Mouse (Mus musculus) bone marrow macrophage, adult 2 months (primary cell): Measurements from ENCODE around the gene Pomc. TPM values are rescaled to one million over a fixed set of nuclear protein-coding genes. Genes with fewer than 3 reads are reported as not detected.

Experiments
- H3K27ac ChIP-seq: 2 replicates; pipeline ENCODE4 v1.5.1; 2012; ENCODE audit warnings: low read depth, low read length; ENCODE audit not compliant: insufficient read depth
- H3K4me1 ChIP-seq: 2 replicates; pipeline ENCODE4 v1.6.1; 2012; ENCODE audit warnings: low read length; ENCODE audit not compliant: control insufficient read depth, insufficient read depth
- H3K4me3 ChIP-seq: 2 replicates; pipeline ENCODE4 v1.5.1; 2012; ENCODE audit warnings: mild to moderate bottlenecking, low read length, moderate library complexity; ENCODE audit not compliant: insufficient read depth
- CTCF ChIP-seq: IDR thresholded peaks from 2 replicates; pipeline ENCODE4 v1.5.1; 2012; ENCODE audit warnings: low read depth, mild to moderate bottlenecking, low read length, moderate library complexity
- POLR2A ChIP-seq: IDR thresholded peaks from 2 replicates; pipeline ENCODE4 v1.6.1; 2012; ENCODE audit warnings: mild to moderate bottlenecking, low read depth, low read length, borderline replicate concordance
- polyA plus RNA-seq: library from polyadenylated mRNA; stranded (reverse); fragments of >200 nt; gene quantifications from 2 replicates; pipeline ENCODE4 v1.2.4, GENCODE M21; 2012; ENCODE audit not compliant: missing spikeins, insufficient read depth, insufficient read length

Gene Pomc
- not detected in 2 replicates for polyA plus RNA-seq

DNA sequence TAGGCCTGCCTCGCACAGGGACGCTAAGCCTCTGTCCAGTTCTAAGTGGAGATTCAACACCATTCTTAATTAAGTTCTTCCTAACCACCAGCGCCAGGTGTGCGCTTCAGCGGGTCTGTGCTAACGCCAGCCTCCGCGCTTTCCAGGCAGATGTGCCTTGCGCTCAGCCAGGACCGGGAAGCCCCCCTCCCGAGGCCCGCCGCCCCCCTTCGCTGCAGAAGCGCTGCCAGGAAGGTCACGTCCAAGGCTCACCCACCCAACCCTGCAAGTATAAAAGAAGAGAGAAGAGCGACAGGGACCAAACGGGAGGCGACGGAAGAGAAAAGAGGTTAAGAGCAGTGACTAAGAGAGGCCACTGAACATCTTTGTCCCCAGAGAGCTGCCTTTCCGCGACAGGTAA lies at the start of gene Pomc:
Gene Pomc, plus strand, starts transcription at position 301 of the 400 bp plus-strand sequence.
- H3K4me3 ChIP-seq: no peak within 1 kb of the TSS
- no peak within 1 kb of the TSS for H3K27ac ChIP-seq
- H3K4me1 ChIP-seq: peaks cover 3% of the 10 kb centered on the region
- TF ChIP-seq POLR2A: no peak
- no peak for TF ChIP-seq CTCF

DNA sequence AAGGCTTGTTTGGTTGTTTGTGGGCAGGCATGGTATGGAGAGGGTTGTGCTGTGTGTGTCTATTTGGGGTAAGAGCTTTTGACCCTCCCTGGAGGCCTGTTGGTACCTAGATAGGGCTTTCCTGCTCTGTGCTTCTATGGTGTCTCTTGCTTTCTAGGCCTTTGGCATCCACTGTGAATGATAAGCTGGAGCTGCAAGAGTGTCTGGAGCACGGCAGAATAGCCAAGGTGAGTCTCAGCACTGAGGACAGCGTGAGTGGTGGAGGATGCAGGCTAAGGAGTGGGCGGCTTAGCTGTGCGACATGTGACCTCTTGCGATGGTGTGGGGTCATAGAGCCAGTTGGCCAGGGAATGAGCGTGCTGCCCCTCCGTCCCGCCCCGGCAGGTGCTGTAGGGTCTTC lies 49.3 kb upstream of the Pomc start:
- H3K4me3 ChIP-seq: no peak overlapping the region
- TF ChIP-seq CTCF (no peak), POLR2A (no peak)
- H3K27ac ChIP-seq: no peak overlapping the region
- peaks cover 14% of the 10 kb centered on the region for H3K4me1 ChIP-seq

DNA sequence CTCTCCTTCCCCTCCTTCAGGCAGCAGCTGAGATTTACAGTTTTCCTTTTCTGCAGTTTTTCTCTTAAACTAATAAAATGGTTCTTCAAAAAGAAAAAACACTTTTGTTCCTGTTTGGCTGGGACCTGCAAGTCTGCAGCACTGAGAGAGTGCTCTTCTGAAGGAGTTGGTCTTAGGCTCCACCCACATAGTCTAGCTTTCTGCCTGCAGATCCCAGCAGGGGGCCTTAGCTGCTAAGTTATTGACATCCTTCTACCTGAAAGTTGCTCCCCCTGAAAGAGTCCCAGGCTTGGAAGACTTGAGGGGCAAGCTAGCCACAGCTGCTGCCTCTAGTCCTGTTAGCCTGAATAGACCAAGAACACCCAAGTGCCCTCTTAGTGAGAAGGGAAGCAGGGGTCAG lies 48.4 kb upstream of the Pomc start:
- H3K4me1 ChIP-seq: peaks cover 14% of the 10 kb centered on the region
- no peak overlapping the region for H3K27ac ChIP-seq
- H3K4me3 ChIP-seq: no peak overlapping the region
- TF ChIP-seq CTCF (no peak), POLR2A (no peak)

DNA sequence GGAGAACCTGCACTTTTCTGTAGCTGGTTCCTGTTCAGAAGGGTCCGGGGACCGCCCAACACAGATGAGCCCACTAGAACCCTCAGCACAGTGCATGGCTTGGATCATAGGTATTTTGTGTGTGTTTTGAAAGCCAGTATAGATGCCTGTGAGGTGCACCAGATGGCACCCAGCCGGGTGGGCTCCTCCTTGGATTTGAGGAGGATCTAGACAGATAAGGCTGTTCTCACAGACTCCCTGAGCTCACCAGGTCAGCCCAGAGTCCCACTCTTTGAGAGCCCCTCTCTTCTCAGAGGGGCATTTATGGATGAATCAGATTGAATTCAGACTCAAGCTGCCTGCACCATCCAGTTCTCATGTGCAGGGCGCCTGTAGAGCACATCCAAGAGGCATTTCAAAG lies 47.7 kb upstream of the Pomc start:
- H3K27ac ChIP-seq: no peak overlapping the region
- TF ChIP-seq CTCF (no peak), POLR2A (no peak)
- no peak overlapping the region for H3K4me3 ChIP-seq
- H3K4me1 ChIP-seq: peaks cover 14% of the 10 kb centered on the region

DNA sequence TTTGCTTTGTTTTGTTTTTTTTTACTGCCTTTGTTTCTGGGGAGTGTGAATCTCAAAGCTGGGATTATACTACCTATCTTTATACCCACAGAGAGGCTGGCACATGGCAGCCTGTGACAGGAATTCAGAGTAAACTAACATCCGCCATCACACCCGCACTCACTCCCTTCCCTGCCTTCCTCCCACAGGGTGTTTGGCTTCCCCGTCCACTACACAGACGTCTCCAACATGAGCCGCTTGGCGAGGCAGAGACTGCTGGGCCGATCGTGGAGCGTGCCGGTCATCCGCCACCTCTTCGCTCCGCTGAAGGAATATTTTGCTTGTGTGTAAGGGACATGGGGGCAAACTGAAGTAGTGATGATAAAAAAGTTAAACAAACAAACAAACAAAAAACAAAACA lies 47.3 kb upstream of the Pomc start:
- Histone ChIP-seq H3K27ac (no peak overlapping the region), H3K4me1 (peaks cover 14% of the 10 kb centered on the region), H3K4me3 (no peak overlapping the region)
- no peak for TF ChIP-seq POLR2A
- no peak for TF ChIP-seq CTCF

DNA sequence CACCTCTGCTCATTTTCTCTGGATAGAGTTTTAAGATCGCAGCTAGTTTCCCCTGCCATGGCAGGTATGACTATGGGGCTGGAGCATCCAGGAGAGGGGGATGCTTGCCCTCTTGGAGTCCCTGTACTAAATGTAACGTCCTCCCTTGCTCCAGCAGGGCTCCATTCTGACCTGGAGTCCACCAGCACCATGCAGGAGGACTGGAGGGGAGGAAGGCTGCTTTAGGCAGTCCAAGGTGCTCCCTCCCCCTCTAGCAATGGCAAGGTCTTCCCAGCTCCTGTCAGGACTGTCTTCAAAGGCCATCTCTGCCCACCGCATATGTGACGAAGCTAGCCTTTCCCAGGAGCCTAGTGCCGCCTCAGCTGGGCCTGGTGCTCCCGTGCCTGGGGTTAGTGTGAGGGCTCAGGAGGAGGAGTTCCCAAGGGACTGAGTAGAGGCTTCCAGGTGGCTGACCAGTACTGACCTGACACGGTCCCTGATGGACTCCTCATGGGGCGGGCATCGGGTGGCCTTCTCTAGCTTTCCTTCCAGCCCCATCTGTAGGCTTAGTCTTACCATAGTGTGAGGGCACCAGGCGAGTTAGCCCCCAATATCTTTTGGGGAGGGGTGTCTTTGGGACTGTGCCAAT lies 44.2 kb upstream of the Pomc start:
- H3K4me1 ChIP-seq: peaks cover 5% of the 10 kb centered on the region
- H3K4me3 ChIP-seq: no peak overlapping the region
- no peak overlapping the region for H3K27ac ChIP-seq
- TF ChIP-seq POLR2A: no peak
- TF ChIP-seq CTCF: no peak

DNA sequence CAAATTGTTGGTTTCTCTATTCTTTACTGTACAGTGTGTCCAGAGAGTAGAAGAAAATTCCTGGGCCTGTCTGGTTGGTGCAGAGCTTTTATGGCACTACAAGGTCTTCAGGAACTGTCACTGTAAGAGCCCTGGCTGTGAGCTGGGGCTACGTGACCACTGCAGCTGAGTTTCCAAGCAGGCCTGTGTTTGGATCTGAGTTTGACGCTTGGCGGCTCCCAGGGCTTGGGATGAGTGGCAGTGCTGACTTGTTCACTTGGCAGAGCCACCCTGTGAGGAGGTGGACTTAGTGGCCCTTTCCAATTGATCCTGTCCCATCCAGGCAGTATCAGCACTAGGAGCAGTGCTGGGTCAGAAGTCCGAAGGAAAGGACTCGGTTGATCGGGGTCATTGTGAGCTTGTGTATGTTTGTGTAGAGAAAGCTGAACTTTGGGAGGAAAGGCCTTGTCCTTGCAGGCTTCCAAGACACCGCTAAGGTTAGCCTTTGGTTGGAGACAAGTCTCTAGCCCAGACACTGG lies 42.9 kb upstream of the Pomc start:
- Histone ChIP-seq H3K27ac (no peak overlapping the region), H3K4me3 (no peak overlapping the region), H3K4me1 (no peaks in the 10 kb centered on the region)
- TF ChIP-seq POLR2A (no peak), CTCF (no peak)

DNA sequence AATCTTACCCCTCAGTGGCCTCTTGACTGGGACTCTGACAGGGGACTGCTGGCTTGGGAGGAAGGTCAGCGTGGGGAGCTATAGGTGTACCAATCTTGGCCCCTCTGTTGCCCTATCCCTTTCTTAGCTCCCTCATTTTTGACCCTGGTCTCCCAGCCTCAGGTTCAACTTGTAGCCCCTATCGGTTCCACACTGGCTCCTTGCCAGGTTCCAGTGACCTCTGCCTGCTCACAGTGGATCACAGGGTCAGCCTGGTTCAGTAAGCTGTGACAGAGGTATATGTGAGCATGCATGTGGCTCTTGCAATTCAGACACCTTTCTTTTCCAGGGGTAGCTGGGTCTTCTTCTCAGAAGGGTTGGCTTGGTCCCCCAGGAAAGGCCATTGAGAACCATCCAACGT lies 38.9 kb upstream of the Pomc start:
- no peak for TF ChIP-seq POLR2A
- no peak for TF ChIP-seq CTCF
- Histone ChIP-seq H3K4me3 (no peak overlapping the region), H3K4me1 (no peaks in the 10 kb centered on the region), H3K27ac (no peak overlapping the region)

DNA sequence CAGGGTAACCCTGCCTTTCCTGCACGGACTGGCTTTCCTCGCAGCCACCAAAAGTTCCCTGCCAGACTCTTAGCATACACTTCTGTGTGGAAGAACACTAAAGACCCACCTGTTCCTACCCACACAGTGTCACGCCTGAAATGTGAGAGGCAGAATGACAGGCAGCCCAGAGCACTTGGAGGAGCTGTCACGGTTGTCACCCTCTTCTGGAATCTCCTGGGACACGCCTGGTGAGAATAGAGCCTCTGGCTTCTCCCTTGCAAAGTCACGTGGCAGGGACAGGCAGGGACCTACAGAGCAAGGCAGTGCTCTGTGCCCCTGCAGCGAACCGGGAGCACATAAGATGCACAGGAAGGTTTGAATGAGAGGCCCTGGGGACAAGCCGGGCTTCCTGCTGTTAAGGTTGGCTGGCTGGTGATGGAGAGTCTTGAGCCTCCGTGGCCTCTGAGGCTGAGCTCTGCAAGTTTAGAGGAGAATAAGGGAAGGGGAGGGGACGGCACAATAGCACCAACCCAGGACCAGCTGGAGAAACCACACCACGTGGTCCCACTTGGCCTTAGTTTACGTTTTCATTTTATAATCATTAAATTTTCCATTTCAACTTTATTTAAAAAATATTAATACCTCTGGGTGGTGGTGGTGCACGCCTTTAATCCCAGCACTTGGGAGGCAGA lies 36.9 kb upstream of the Pomc start:
- Histone ChIP-seq H3K4me3 (no peak overlapping the region), H3K4me1 (no peaks in the 10 kb centered on the region), H3K27ac (no peak overlapping the region)
- TF ChIP-seq POLR2A (no peak), CTCF (no peak)

DNA sequence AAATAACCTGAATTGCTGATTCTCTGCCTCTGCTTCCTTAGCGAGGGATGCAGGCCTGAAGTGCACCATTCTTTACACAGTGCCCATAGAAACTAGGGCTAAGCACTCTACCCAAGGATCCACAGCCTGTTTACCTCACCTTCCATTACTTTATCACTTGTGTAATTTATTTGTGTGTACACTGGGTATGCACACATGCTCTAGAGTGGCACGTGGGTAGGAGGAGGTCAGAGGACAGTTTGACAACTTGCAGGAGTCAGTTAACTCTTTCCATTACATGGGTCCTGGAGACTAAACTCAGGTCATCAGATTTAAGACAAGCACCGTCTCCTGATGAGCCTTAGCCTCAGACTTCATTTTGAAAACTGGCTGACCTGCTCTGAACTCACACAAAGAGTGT lies 36.2 kb upstream of the Pomc start:
- Histone ChIP-seq H3K4me1 (no peaks in the 10 kb centered on the region), H3K4me3 (no peak overlapping the region), H3K27ac (no peak overlapping the region)
- TF ChIP-seq POLR2A (no peak), CTCF (no peak)
